Mouse (Mus musculus): ENCODE measurements around the gene Plch1.
A peak's percentile ranks its signal among the peaks of the same experiment; 100 is the strongest.

The Plch1 gene

DNA sequence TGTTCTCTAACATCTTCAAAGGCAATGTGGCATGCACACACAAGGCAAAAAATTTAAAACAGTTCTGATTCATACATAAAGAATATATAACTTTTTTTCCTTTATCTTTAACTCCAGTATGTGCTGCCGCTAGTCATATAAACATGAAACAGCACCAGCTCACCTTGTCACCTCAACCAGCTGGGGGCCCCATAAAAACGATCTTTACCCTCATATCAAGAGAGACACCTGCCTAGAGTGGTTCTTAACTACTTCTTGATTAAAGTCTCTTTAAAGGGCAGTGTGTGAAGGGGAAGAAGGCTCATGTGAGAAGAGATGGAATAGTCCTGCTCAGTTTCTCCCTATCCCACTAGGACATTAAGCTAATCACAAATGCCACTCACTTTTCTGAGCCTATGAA is 205.6 kb downstream of the Plch1 start:
- DNase-seq (ENCODE audit: low read depth, low spot score), result no peak

DNA sequence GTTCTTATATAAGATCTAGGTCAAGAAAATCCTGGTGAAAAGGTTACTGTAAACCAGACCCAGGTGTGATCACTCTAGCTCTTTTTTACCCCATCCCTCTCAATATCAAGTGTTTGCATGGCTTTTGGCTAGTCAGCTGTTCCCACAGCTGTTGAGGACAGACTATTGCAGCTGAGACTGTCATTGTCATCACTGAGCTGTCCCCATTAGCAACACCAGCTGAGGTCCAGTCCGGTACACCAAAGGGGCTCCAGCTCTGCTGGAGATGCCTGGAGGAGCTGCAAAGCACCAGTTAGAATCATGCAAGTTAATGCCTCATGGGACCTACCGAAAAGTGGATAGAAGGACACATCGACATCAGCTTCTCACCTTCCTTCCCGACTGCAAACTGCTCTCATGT is 206.5 kb downstream of the Plch1 start:
- no peak for DNase-seq (ENCODE audit: low read depth, low spot score)

DNA sequence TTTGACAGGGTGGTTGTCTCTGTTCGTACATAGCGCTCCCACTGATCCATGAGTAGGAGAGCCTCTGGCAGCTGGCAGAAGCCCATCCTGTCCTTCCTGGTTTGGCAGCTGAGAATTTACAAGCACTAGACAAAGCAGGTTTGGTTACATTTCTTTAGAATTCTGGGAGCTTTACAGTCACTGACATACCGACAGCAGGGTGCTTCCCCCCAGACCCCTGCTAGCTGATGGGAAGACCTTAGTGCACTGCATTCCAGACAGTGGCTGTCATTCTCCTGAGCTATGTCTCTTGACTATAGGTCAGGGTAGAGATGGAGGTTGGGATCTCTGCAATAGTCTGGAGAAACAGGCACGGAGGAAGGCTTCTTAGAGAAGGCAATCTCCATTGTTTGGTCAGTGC is 230.5 kb downstream of the Plch1 start:
- no peak for DNase-seq (ENCODE audit: low read depth, low spot score)

DNA sequence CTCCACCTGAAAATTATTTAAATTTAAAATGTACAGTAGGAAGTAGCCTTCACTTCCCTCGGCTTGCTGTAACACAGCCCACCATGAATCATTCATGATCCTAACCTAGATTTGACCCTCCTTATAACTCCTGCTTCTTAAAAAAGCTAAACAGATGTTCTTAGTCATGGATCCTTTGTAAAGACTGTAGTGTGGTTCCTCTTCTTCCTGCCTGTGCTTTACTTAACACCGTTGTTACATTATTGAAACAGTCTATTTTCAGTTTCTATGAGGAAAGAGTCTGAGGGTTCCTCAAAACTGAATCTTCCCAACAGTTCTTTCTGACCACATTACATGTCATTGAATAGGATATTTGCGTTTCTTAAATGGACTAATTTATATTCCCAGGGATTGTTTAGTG is 234.0 kb downstream of the Plch1 start:
- no peak for DNase-seq (ENCODE audit: low read depth, low spot score)

GRCm38 (mm10) chr3:63664575-63665243 is 234.6 kb downstream of the Plch1 start:
- peak; percentile 14 for DNase-seq (ENCODE audit: low read depth, low spot score)
